Mouse (Mus musculus) MN1 (cell line): Measurements from ENCODE around the gene Klhl8.
"Not testable (repeated sequence)": the region's sequence is repeated elsewhere in the genome, so short reads cannot be mapped to it uniquely, and the experiment has no call there.

Experiments
- DNase-seq: peaks from one replicate; pipeline ENCODE4 v3.0.0-alpha.2; 2016; ENCODE audit warnings: low spot score

Gene Klhl8

GRCm38 (mm10) chr5:103910748-103911409 lies at the start of gene Klhl8:
Gene Klhl8 (minus strand): TSS chr5:103911259.
- DNase-seq = peak; percentile 90

GRCm38 (mm10) chr5:103954638-103955037 lies 43.6 kb upstream of the Klhl8 start:
- no peak for DNase-seq

- DNase-seq = peak; percentile 69
Observed at GRCm38 (mm10) chr5:103953135-103954083, 42.4 kb upstream of the Klhl8 start.

- DNase-seq = not testable (repeated sequence)
Observed at GRCm38 (mm10) chr5:103950138-103950537, 39.1 kb upstream of the Klhl8 start.

GRCm38 (mm10) chr5:103943183-103943582 lies 32.1 kb upstream of the Klhl8 start:
- DNase-seq = no peak

- no peak for DNase-seq
Observed at GRCm38 (mm10) chr5:103939856-103940255, 28.8 kb upstream of the Klhl8 start.

GRCm38 (mm10) chr5:103939350-103939652 lies 28.2 kb upstream of the Klhl8 start:
- DNase-seq = no peak

GRCm38 (mm10) chr5:103938547-103939349 lies 27.7 kb upstream of the Klhl8 start:
- DNase-seq = no peak

- DNase-seq = peak; percentile 14
Observed at GRCm38 (mm10) chr5:103936906-103937589, 26.0 kb upstream of the Klhl8 start.

GRCm38 (mm10) chr5:103931924-103932323 lies 20.9 kb upstream of the Klhl8 start:
- not testable (repeated sequence) for DNase-seq

- no peak for DNase-seq
Observed at GRCm38 (mm10) chr5:103930511-103930910, 19.5 kb upstream of the Klhl8 start.

GRCm38 (mm10) chr5:103928196-103928550 lies 17.1 kb upstream of the Klhl8 start:
- no peak for DNase-seq

GRCm38 (mm10) chr5:103927429-103928195 lies 16.6 kb upstream of the Klhl8 start:
- peak; percentile 84 for DNase-seq

GRCm38 (mm10) chr5:103926398-103926797 lies 15.3 kb upstream of the Klhl8 start:
- no peak for DNase-seq

- DNase-seq = no peak
Observed at GRCm38 (mm10) chr5:103923755-103924154, 12.7 kb upstream of the Klhl8 start.

- DNase-seq = no peak
Observed at GRCm38 (mm10) chr5:103923101-103923500, 12.0 kb upstream of the Klhl8 start.

- DNase-seq = no peak
Observed at GRCm38 (mm10) chr5:103922436-103922835, 11.4 kb upstream of the Klhl8 start.

- no peak for DNase-seq
Observed at GRCm38 (mm10) chr5:103919497-103919896, 8.4 kb upstream of the Klhl8 start.

GRCm38 (mm10) chr5:103918233-103918632 lies 7.2 kb upstream of the Klhl8 start:
- DNase-seq = no peak

GRCm38 (mm10) chr5:103917357-103917895 lies 6.4 kb upstream of the Klhl8 start:
- DNase-seq = no peak
